Comparison of ENCODE assay signal across 11 mouse cellular contexts in the genomic region with DNA sequence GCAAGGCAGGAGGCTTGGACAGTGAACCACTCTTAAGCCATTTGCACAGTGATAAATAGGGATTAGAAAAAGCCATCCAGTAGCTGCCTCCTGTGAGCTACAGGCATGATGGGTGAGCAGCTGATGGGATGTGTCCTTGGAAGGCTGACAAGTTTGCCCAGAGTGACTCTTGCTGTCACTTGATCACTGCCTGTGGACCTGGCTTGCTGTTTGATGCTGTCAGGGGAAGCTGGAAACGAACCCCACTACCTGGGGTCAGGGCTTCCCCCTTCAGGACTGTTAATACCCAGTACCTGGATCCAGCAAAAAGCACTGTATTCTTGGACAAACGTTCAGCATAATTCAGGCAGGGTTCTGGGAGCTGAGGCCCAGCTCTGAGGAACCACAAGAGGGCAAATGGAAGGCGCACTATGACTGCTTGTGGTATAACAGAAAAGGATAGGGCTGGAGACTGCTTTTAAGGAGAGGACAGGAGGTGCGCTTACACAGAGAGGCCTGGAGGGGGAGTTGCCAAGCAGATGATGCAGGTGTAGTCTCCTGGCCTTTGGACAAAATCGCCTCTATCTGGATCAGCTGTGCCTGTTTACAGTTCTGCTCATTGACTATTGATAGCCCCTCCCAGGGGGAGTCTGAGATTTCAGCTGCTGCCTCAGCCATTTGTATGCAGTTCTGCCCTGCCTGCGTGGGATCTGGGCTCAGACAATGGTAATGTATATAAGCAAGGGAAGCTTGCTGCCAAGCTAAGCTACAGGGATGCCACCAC. TPM values are rescaled to one million over a fixed set of nuclear protein-coding genes. Genes with fewer than 3 reads are reported as not detected.
DNase-seq lines count a peak whose midpoint lies in the region; ATAC-seq and TF ChIP-seq lines count a peak whose summit lies in the region.
"Had no signal": no experiment of that assay in that cellular context is flagged by ENCODE, and none has a peak within 500 bp of the region (broad histone marks: within the 10 kb centered on the region; RNA-seq: fewer than 3 reads in every experiment).

No protein-coding gene starts in this region.

- no peak for ATAC-seq in lung, postnatal 0 days
- peak; percentile 20; the same call in 1 of the 2 replicates for ATAC-seq in hindbrain, embryonic 11.5 days (ENCODE audit: low FRiP score)
- ATAC-seq in monocyte, adult 5-6 weeks (replicated peaks; ENCODE audit: insufficient number of reproducible peaks, low FRiP score, low TSS enrichment, poor library complexity, severe bottlenecking) = no peak

- no peaks in the 10 kb centered on the region for H3K27me3 ChIP-seq in lung, postnatal 0 days (replicated peaks; ENCODE audit: insufficient read depth, low read length)
- H3K27me3 ChIP-seq in hindbrain, embryonic 11.5 days (ENCODE audit: control insufficient read depth, insufficient read depth, low read length) = no peaks in the 10 kb centered on the region
- no peaks in the 10 kb centered on the region for H3K27me3 ChIP-seq in myocyte (ENCODE audit: control insufficient read depth, insufficient read depth, insufficient read length)
- H3K27me3 ChIP-seq: lung, embryonic 15.5 days had no signal

- no peak overlapping the region for H3K9ac ChIP-seq in lung, postnatal 0 days (replicated peaks; ENCODE audit: low read depth)
- no peak overlapping the region for H3K9ac ChIP-seq in hindbrain, embryonic 11.5 days (ENCODE audit: low read depth, low read length)
- H3K9ac ChIP-seq: lung, embryonic 15.5 days had no signal

- peak; percentile 38 for TF ChIP-seq CTCF in lung, postnatal 0 days (IDR thresholded peaks at IDR 0.05)

- H3K4me2 ChIP-seq in lung, postnatal 0 days (replicated peaks; ENCODE audit: low read depth, low read length) = no peak overlapping the region
- H3K4me2 ChIP-seq in hindbrain, embryonic 11.5 days (replicated peaks; ENCODE audit: low read depth, low read length) = no peak overlapping the region
- no peak overlapping the region for H3K4me2 ChIP-seq in myocyte (ENCODE audit: low read depth)
- H3K4me2 ChIP-seq: lung, embryonic 15.5 days had no signal

- no peak overlapping the region for H3K4me3 ChIP-seq in lung, postnatal 0 days (ENCODE audit: low read depth, low read length)
- no peak overlapping the region for H3K4me3 ChIP-seq in hindbrain, embryonic 11.5 days (ENCODE audit: low read depth, low read length)
- no peak overlapping the region for H3K4me3 ChIP-seq in myocyte
- H3K4me3 ChIP-seq: lung, embryonic 15.5 days had no signal

- peak; percentile 42 to 71 for DNase-seq in adrenal gland, adult (ENCODE audit: inconsistent age in 2 of 2, low spot score in 1 of 2)
- DNase-seq in adrenal gland, postnatal 4 days (ENCODE audit: low spot score in 2 of 2) = no peak
- DNase-seq in lung, postnatal 0 days (ENCODE audit: low spot score) = peak; percentile 27
- DNase-seq in lung, postnatal 14 days = no peak
- peak; percentile 36 for DNase-seq in hindbrain, embryonic 11.5 days (ENCODE audit: low spot score)
- no peak for DNase-seq in kidney, postnatal 14 days
- DNase-seq: heart, postnatal 10 days; right cerebral cortex, postnatal 4 days had no signal

- no peak overlapping the region for H3K27ac ChIP-seq in lung, postnatal 0 days (ENCODE audit: low read length)
- H3K27ac ChIP-seq in hindbrain, embryonic 11.5 days (ENCODE audit: low read depth, low read length) = no peak overlapping the region
- H3K27ac ChIP-seq: lung, embryonic 15.5 days had no signal

- TF ChIP-seq EP300 in lung, postnatal 0 days (IDR thresholded peaks at IDR 0.05) = no peak

- no peaks in the 10 kb centered on the region for H3K9me3 ChIP-seq in lung, postnatal 0 days (ENCODE audit: low read length)
- H3K9me3 ChIP-seq in hindbrain, embryonic 11.5 days (ENCODE audit: control insufficient read depth, low read length) = no peaks in the 10 kb centered on the region
- H3K9me3 ChIP-seq: lung, embryonic 15.5 days had no signal

- no peak overlapping the region for H3ac ChIP-seq in myocyte (ENCODE audit: control insufficient read depth, insufficient read length)

- no peak for TF ChIP-seq POLR2A in myocyte (IDR thresholded peaks at IDR 0.05; ENCODE audit: insufficient read length, low read depth)

- H3K36me3 ChIP-seq in lung, postnatal 0 days (ENCODE audit: insufficient read depth, low read length) = no peaks in the 10 kb centered on the region
- 0 out of 2 replicates have a peak, but pooled peaks cover 4% of the 10 kb centered on the region for H3K36me3 ChIP-seq in hindbrain, embryonic 11.5 days (ENCODE audit: control insufficient read depth, insufficient read depth, low read length)
- H3K36me3 ChIP-seq in myocyte (ENCODE audit: control insufficient read depth, insufficient read depth) = peaks cover 21% of the 10 kb centered on the region

- H3K4me1 ChIP-seq in lung, postnatal 0 days (ENCODE audit: insufficient read depth, low read depth, low read length) = peaks cover 22% of the 10 kb centered on the region; the same call in 1 of the 2 replicates
- peaks cover 5% of the 10 kb centered on the region for H3K4me1 ChIP-seq in hindbrain, embryonic 11.5 days (replicated peaks; ENCODE audit: control insufficient read depth, insufficient read depth, low read length)

- no peaks in the 10 kb centered on the region for H3K79me2 ChIP-seq in myocyte (ENCODE audit: control insufficient read depth, insufficient read depth)

- WGBS in lung, postnatal 0 days = 47% methylated on average over 6 of the region's 6 CpGs
- 46% methylated on average over 6 of the region's 6 CpGs for WGBS in hindbrain, embryonic 11.5 days

TF ChIP-seq in myocyte, 11 proteins besides CTCF, POLR2A, EP300 and RAD21:
- TF ChIP-seq REST (IDR thresholded peaks at IDR 0.05; ENCODE audit: insufficient read depth, insufficient read length) (no peak), POLR2AphosphoS2 (IDR thresholded peaks at IDR 0.05; ENCODE audit: insufficient read length, low read depth) (peak; percentile 36), CEBPB (IDR thresholded peaks at IDR 0.05; ENCODE audit: insufficient read depth, poor library complexity, severe bottlenecking) (no peak), MYOD1 (IDR thresholded peaks at IDR 0.05; ENCODE audit: control insufficient read depth in 1 of 3, insufficient read length in 2 of 3, low read depth in 2 of 3) (peak in 1 of 3 experiments; percentile 19)

RNA-seq across cellular contexts. Expression of a gene that starts 2.7 kb away (rescaled TPM):
- 10 to 100 TPM in 1 of 2 experiments, 1 to 10 TPM in 1; 7.4 to 13.7 TPM for total RNA-seq in adrenal gland, postnatal 4 days (2021)
- polyA plus RNA-seq in lung, postnatal 0 days (2015; fragmentation: Nextera tagmentation; extraction: Ambion mirVana) = 31.0 and 38.5 TPM in 2 replicates
- polyA plus RNA-seq in hindbrain, embryonic 11.5 days (2014; fragmentation: Nextera tagmentation; extraction: Ambion mirVana) = 0.14 and 0.56 TPM in 2 replicates
- 10.5 TPM for polyA plus RNA-seq in myocyte (2012; fragmentation: generic; extraction: Trizol)
- 25.2 to 43.8 TPM (median 37.3 TPM) in 3 replicates for total RNA-seq in monocyte, adult 5-6 weeks (2017)

RNA-seq across cellular contexts. Expression of a gene that starts 14.9 kb away (rescaled TPM):
- total RNA-seq in adrenal gland, postnatal 4 days (2021) = 10 to 100 TPM; 33.0 to 33.7 TPM
- polyA plus RNA-seq in lung, postnatal 0 days (2015; fragmentation: Nextera tagmentation; extraction: Ambion mirVana) = 19.9 and 20.0 TPM in 2 replicates
- polyA plus RNA-seq in hindbrain, embryonic 11.5 days (2014; fragmentation: Nextera tagmentation; extraction: Ambion mirVana) = 37.4 and 43.7 TPM in 2 replicates
- 52.8 TPM for polyA plus RNA-seq in myocyte (2012; fragmentation: generic; extraction: Trizol)
- 30.6 to 58.9 TPM (median 31.2 TPM) in 3 replicates for total RNA-seq in monocyte, adult 5-6 weeks (2017)

Comparison
In these comparisons a context has a peak if more than half of its experiments do, and no peak if none do; other contexts are left out.
1. DNase-seq: peak in adrenal gland, adult (2 of 2), lung, postnatal 0 days (single experiment) and hindbrain, embryonic 11.5 days (single experiment); none in adrenal gland, postnatal 4 days (0 of 2), lung, postnatal 14 days (single experiment) and kidney, postnatal 14 days (single experiment).